Mouse (Mus musculus): ENCODE measurements around the gene Clip3.

Gene Clip3

DNA sequence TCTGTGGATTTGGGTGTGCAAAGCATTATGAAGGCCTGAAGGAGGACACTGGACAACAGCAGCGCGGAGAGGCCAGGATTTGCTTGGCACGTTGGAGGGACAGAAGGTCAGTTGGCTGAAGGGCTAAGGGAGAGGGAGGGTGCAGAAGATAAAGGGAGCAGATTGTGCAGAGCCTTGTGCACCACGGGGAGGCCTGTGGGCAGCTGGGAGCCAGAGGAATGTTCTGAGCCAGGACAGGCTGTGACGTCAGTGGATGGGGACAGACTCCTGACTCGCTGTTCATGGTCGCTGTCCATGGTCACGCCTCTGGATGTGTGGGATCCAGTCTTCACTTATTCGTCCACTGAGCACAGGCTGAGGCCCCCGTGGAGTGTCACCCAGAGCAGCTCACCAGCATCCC is 3.6 kb downstream of the Clip3 start:
- no peak for DNase-seq (ENCODE audit: low spot score in 2 of 2)

- DNase-seq (ENCODE audit: low spot score in 2 of 2), result no peak
Observed at GRCm38 (mm10) chr7:30296816-30297215, 5.3 kb downstream of the Clip3 start.

GRCm38 (mm10) chr7:30297266-30297665 is 5.7 kb downstream of the Clip3 start:
- DNase-seq (ENCODE audit: low spot score in 2 of 2), result no peak

DNA sequence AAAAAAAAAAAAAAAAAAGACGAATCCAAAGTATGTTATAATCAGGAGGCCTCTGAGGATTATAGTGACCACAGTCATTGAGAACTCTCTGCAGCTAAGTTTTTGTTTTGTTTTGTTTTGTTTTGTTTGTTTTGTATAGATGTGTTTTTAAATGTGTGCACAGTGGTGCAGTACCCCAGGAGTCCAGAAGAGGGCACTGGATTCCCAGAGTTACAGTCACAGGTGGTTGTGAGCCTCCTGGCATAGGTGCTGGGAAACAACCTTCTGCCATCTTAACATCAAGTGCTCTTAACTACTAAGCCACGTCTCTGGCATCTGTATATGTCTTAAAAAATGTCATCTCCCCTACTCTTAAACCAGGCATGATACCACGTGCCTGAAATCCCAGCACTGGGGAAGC is 9.4 kb downstream of the Clip3 start:
- no peak for DNase-seq (ENCODE audit: low spot score in 2 of 2)

GRCm38 (mm10) chr7:30306083-30306779 is 14.7 kb downstream of the Clip3 start:
- DNase-seq (ENCODE audit: low spot score in 2 of 2), result no peak

DNA sequence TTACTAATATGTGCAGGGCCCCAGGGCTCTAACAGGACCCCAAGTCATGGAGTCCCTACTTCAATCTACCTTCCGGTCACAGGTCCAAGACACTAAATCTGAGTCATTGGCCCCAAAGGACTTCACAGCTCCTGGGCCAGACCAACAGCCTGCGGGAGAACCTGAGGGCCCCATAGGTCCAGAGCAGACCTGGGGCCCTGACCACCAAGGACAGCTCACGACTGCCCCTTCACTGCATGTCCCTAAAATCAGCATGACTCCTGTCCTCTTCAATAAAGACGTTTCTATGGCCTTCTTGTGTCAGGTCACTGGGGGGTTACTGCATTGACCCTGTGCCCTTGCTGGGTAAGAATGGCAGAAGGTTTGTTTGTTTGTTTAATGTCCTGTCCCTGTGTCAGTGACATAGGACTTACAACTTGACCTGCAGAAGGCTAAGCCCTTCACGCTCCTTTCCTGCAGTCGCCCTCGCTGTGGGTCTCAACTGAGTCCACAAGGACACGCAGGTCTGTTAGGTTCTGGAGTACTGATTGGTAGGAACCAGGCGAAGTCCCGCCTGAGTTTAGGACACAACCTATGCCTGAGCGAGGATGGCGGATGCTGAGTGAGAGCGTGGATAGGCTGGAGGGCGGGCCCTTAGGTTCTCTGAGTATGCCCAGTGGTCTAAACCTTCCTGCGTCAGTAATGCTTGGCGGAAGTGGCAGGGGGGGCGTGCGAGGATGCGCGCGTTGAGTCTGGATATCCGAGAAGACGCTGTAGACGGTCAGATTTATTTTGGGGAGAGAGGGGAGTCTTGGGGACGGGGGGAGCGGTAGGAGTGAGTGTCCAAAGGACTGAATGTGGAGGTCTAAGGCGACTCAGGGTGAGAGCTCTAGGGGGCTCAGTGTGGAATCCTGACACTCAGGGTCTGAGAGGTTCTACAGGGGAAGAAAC is 16.8 kb downstream of the Clip3 start, which contains the start of gene Alkbh6:
Gene Alkbh6 (plus strand): TSS at position 642 of the 930 bp plus-strand sequence.
- peak; percentile 85 to 89 for DNase-seq (ENCODE audit: low spot score in 2 of 2)

- DNase-seq (ENCODE audit: low spot score in 2 of 2), result no peak
Observed at GRCm38 (mm10) chr7:30309395-30310129, 18.0 kb downstream of the Clip3 start.

DNA sequence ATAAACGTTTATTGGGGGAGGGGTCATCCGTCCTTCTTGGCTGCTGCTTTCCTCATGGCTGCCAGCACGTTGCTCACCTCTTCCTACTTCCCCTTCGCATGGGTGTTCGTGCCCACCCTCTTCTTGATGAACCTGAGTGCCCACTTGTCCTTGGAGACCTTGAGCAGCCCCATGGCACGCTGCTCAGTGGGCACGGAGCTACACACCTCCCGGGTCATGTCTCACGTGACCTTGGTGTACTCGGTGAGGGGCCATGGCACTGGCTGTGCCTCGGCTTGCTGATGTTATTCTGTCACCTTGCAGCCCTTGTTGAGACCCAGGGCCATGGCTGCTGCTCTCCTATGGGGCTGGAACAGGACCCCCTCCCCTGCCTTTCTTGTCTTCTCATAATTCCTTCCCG is 18.6 kb downstream of the Clip3 start:
- no peak for DNase-seq (ENCODE audit: low spot score in 2 of 2)

GRCm38 (mm10) chr7:30313666-30314320 is 22.3 kb downstream of the Clip3 start:
- DNase-seq (ENCODE audit: low spot score in 2 of 2), result no peak

- no peak for DNase-seq (ENCODE audit: low spot score in 2 of 2)
Observed at GRCm38 (mm10) chr7:30314721-30315155, 23.2 kb downstream of the Clip3 start, which contains the start of gene Syne4. Gene Syne4 (plus strand): TSS chr7:30314807.

- no peak for DNase-seq (ENCODE audit: low spot score in 2 of 2)
Observed at GRCm38 (mm10) chr7:30315559-30316529, 24.3 kb downstream of the Clip3 start.

- no peak for DNase-seq (ENCODE audit: low spot score in 2 of 2)
Observed at GRCm38 (mm10) chr7:30318142-30318541, 26.6 kb downstream of the Clip3 start.

DNA sequence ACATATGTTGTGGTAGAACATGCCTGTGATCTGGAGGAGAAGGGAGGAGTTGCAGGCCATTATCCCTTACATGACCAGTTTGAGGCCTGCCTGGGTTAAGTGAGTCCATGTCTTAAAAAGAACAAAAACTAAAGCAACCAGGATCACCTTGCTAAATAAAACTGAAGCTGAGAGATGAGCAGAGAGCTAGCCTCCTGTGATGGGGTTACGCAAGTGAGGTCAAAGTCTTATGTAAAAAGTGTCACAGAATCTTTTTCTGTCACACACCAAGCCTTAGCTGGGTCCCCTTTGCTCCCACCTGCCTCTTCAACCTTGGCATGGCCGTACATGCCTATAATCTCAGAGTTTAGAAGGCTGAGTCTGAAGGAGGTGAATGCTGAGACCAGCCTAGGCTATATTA is 29.4 kb downstream of the Clip3 start:
- no peak for DNase-seq (ENCODE audit: low spot score in 2 of 2)

GRCm38 (mm10) chr7:30321539-30322284 is 30.2 kb downstream of the Clip3 start, which contains the start of gene E130208F15Rik:
Gene E130208F15Rik (plus strand): TSS chr7:30321740.
- DNase-seq (ENCODE audit: low spot score in 2 of 2), result peak; percentile 72 to 84

GRCm38 (mm10) chr7:30322285-30322667 is 30.7 kb downstream of the Clip3 start:
- peak; percentile 96 to 97 for DNase-seq (ENCODE audit: low spot score in 2 of 2)

GRCm38 (mm10) chr7:30322865-30323264 is 31.3 kb downstream of the Clip3 start:
- no peak for DNase-seq (ENCODE audit: low spot score in 2 of 2)

GRCm38 (mm10) chr7:30323795-30324194 is 32.3 kb downstream of the Clip3 start, which contains the start of gene Sdhaf1:
Gene Sdhaf1 (minus strand): TSS chr7:30323895.
- DNase-seq (ENCODE audit: low spot score in 2 of 2), result no peak

DNA sequence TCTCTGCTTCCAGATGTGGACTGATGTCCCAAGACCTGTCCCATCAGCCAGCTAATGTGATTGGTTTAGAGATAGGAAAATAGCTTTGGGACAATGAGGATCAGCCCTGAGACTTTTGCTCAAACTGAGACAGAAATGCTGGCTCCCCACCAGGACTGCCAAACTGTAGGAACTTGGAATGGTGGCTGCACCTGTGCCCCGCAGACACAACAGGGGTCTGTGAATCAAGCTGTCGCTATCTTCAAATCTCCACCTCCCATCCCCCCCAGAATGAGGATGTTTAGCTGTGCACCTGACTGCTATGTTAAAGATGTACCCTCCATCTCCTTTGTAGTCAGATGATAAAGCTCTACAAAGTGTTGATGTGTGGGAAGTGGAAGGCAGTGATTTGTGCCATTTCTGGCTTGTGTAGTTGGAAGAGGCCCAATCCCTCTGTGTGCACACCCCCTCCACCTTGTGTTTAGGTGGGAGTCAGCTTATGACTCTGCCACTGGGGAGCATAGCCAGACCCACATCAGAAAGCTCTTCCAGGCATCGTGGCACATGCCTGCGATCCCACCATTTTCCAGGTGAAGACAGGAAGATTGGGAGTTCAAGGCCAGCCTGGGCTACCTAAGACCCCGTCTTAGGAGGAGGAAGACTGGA is 32.9 kb downstream of the Clip3 start:
- DNase-seq (ENCODE audit: low spot score in 2 of 2), result peak in 1 of 2 experiments; percentile 57

DNA sequence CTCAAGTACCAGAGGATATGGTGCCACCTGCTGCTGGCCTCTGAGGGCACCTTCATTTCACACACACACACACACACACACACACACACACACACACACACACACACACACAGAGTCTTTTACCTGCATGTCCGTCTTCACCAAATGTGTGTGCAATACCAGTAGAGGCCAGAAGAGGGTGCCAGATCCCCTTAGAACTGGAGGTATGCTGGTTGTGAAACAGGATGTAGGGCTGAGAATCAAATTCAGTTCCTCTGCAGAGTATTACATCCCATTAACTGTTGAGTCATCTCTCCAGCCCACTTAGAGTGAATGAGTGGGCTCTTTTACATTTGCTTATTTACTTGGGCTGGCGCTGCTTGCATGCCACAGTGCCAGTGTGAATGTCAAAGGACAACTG is 33.8 kb downstream of the Clip3 start:
- peak; percentile 68 to 88 for DNase-seq (ENCODE audit: low spot score in 2 of 2)

Measured in spleen, postnatal 4 days (tissue).